ENCODE assay signal across 8 mouse cellular contexts in the genomic region with DNA sequence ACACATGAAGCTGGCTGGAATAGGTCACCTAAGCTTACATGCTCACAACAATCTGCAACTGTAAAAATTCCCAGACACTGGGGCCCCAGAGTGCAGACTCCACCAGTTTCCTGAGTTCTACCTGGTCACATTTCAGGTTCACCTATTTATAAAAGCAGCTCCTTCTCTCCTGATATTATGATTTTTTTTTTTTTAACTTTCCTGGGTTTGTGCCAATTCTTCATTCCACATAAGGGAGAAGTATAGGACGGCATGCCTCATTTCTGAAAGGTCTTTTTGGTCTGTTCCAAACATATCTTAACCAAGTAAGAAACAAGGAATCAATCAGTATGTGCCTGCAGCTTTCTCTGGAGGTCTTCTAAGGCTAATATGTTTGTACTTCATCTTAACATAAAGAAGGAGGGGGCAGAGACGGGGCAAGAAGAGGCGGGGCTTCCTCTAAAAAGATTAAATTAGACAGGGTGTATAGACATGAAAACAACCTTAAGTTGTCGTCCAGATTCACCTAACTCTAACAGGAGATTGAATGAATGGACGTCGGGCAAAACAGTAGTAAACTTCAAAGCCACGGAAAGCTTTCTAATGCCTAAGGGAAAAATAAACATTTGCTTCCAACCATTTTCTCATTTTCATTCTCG. TPM values are rescaled to one million over a fixed set of nuclear protein-coding genes. Genes with fewer than 3 reads are reported as not detected.
DNase-seq lines count a peak whose midpoint lies in the region; ATAC-seq and TF ChIP-seq lines count a peak whose summit lies in the region.
"Had no signal": no experiment of that assay in that cellular context is flagged by ENCODE, and none has a peak within 500 bp of the region (broad histone marks: within the 10 kb centered on the region; RNA-seq: fewer than 3 reads in every experiment).

No protein-coding gene starts in this region.

- no peak for TF ChIP-seq POLR2A in olfactory bulb, adult 2 months (IDR thresholded peaks at IDR 0.05; ENCODE audit: insufficient read depth, low read depth, low read length)

- 8% methylated on average over 8 of the region's 8 CpGs for WGBS in lung, postnatal 0 days
- 39% methylated on average over 8 of the region's 8 CpGs for WGBS in forebrain, embryonic 10.5 days
- 5% methylated on average over 8 of the region's 8 CpGs for whole genome bisulfite sequencing in intestine, embryonic 14.5 days
- 28% methylated on average over 8 of the region's 8 CpGs for WGBS in olfactory bulb, adult 2 months

- no peak for DNase-seq in lung, postnatal 0 days (ENCODE audit: low spot score)
- DNase-seq in lung, postnatal 14 days, result no peak
- DNase-seq in forebrain, embryonic 10.5 days (ENCODE audit: extremely low spot score, low spot score), result no peak
- DNase-seq in intestine, embryonic 14.5 days (ENCODE audit: low spot score), result no peak
- DNase-seq in layer of hippocampus, adult 11-12 months (ENCODE audit: low spot score), result no peak
- DNase-seq in urinary bladder, adult 18-20 months (ENCODE audit: low spot score in 2 of 2), result no peak

- peak overlapping the region; percentile 98 for H3K4me2 ChIP-seq in lung, postnatal 0 days (replicated peaks; ENCODE audit: low read depth, low read length)
- peak overlapping the region; percentile 97 for H3K4me2 ChIP-seq in intestine, embryonic 14.5 days (ENCODE audit: low read length)

- no peak overlapping the region for H3K9ac ChIP-seq in lung, postnatal 0 days (replicated peaks; ENCODE audit: low read depth)
- H3K9ac ChIP-seq in intestine, embryonic 14.5 days (ENCODE audit: low read length), result no peak overlapping the region

- no peak for ATAC-seq in lung, postnatal 0 days
- no peak for ATAC-seq in intestine, embryonic 14.5 days (replicated peaks; ENCODE audit: low FRiP score, low TSS enrichment, low read depth)

- no peak for TF ChIP-seq CTCF in lung, postnatal 0 days (IDR thresholded peaks at IDR 0.05)
- no peak for TF ChIP-seq CTCF in olfactory bulb, adult 2 months (IDR thresholded peaks at IDR 0.05; ENCODE audit: insufficient read depth, low read depth, low read length)

- H3K36me3 ChIP-seq in lung, postnatal 0 days (ENCODE audit: insufficient read depth, low read length), result no peaks in the 10 kb centered on the region
- no peaks in the 10 kb centered on the region for H3K36me3 ChIP-seq in forebrain, embryonic 10.5 days (replicated peaks)
- no peaks in the 10 kb centered on the region for H3K36me3 ChIP-seq in intestine, embryonic 14.5 days (ENCODE audit: control insufficient read depth, insufficient read depth, low read length)

- no peak for TF ChIP-seq EP300 in lung, postnatal 0 days (IDR thresholded peaks at IDR 0.05)

- H3K9me3 ChIP-seq in lung, postnatal 0 days (ENCODE audit: low read length), result no peaks in the 10 kb centered on the region
- no peaks in the 10 kb centered on the region for H3K9me3 ChIP-seq in forebrain, embryonic 10.5 days
- H3K9me3 ChIP-seq in intestine, embryonic 14.5 days (ENCODE audit: control insufficient read depth, low read length), result no peaks in the 10 kb centered on the region

- H3K27me3 ChIP-seq in lung, postnatal 0 days (replicated peaks; ENCODE audit: insufficient read depth, low read length), result peaks cover 10% of the 10 kb centered on the region
- H3K27me3 ChIP-seq in forebrain, embryonic 10.5 days (ENCODE audit: poor library complexity, severe bottlenecking), result peaks cover 50% of the 10 kb centered on the region
- H3K27me3 ChIP-seq in intestine, embryonic 14.5 days (replicated peaks; ENCODE audit: control insufficient read depth, insufficient read depth, low read length), result peaks cover 5% of the 10 kb centered on the region; the same call in 1 of the 2 replicates

- H3K4me1 ChIP-seq in lung, postnatal 0 days (ENCODE audit: insufficient read depth, low read depth, low read length), result peaks cover 5% of the 10 kb centered on the region; the same call in 1 of the 2 replicates
- H3K4me1 ChIP-seq in forebrain, embryonic 10.5 days, result peaks cover 26% of the 10 kb centered on the region
- no peaks in the 10 kb centered on the region for H3K4me1 ChIP-seq in intestine, embryonic 14.5 days (replicated peaks; ENCODE audit: control insufficient read depth, insufficient read depth, low read length)
- H3K4me1 ChIP-seq in olfactory bulb, adult 2 months (ENCODE audit: control insufficient read depth, insufficient read depth, low read length), result peaks cover 20% of the 10 kb centered on the region

- no peak overlapping the region for H3K4me3 ChIP-seq in lung, postnatal 0 days (ENCODE audit: low read depth, low read length)
- peak overlapping the region; percentile 76 for H3K4me3 ChIP-seq in forebrain, embryonic 10.5 days
- H3K4me3 ChIP-seq in intestine, embryonic 14.5 days (ENCODE audit: low read depth, low read length), result peak overlapping the region; percentile 47
- H3K4me3 ChIP-seq in olfactory bulb, adult 2 months (ENCODE audit: insufficient read depth, low read depth, low read length), result peak overlapping the region; percentile 68

- H3K27ac ChIP-seq in lung, postnatal 0 days (ENCODE audit: low read length), result no peak overlapping the region
- no peak overlapping the region for H3K27ac ChIP-seq in forebrain, embryonic 10.5 days
- no peak overlapping the region for H3K27ac ChIP-seq in intestine, embryonic 14.5 days (ENCODE audit: low read depth)
- peak overlapping the region; percentile 67 for H3K27ac ChIP-seq in olfactory bulb, adult 2 months (ENCODE audit: insufficient read depth, low read depth, low read length)
- H3K27ac ChIP-seq: macrophage had no signal

RNA-seq across cellular contexts. Expression of a gene that starts 2.0 kb away (rescaled TPM):
- polyA plus RNA-seq in lung, postnatal 0 days (2015; fragmentation: Nextera tagmentation; extraction: Ambion mirVana), result 1.5 and 1.6 TPM in 2 replicates
- polyA plus RNA-seq in forebrain, embryonic 10.5 days (2016; fragmentation: Nextera tagmentation; extraction: Ambion mirVana), result 0.47 and 0.73 TPM in 2 replicates
- polyA plus RNA-seq in intestine, embryonic 14.5 days (2014; fragmentation: Nextera tagmentation; extraction: Ambion mirVana), result 1.8 and 2.4 TPM in 2 replicates
- polyA plus RNA-seq in olfactory bulb, adult 2 months (2012; ENCODE audit: insufficient read depth, insufficient read length, low replicate concordance, missing spikeins), result not detected in 2 replicates
- polyA plus RNA-seq: macrophage had no signal
